Mouse (Mus musculus): ENCODE results near the gene Olfr411. TPM values are rescaled to one million over a fixed set of nuclear protein-coding genes. Genes with fewer than 3 reads are reported as not detected.

Gene Olfr411
- polyA plus RNA-seq (2015; fragmentation: Nextera tagmentation; extraction: Ambion mirVana), result not detected in 2 replicates

- no peak within 1 kb of the TSS for H3K9ac ChIP-seq
- 82% methylated on average over 3 of the region's 3 CpGs for WGBS
Observed at GRCm38 (mm10) chr11:74352550-74352949, at the start of gene Olfr411. Olfr411 (minus strand) TSS chr11:74352650.

GRCm38 (mm10) chr11:74402126-74402525, 49.7 kb upstream of the Olfr411 start:
- 41% methylated on average over 2 of the region's 2 CpGs for WGBS
- H3K4me2 ChIP-seq, result no peak overlapping the region
- H3K9me3 ChIP-seq, result no peaks in the 10 kb centered on the region
- no peak overlapping the region for H3K9ac ChIP-seq
- no peak overlapping the region for H3K27ac ChIP-seq
- no peaks in the 10 kb centered on the region for H3K36me3 ChIP-seq
- no peak overlapping the region for H3K4me3 ChIP-seq
- no peaks in the 10 kb centered on the region for H3K27me3 ChIP-seq
- no peak for ATAC-seq (ENCODE audit: insufficient number of reproducible peaks, insufficient read depth, low FRiP score, low TSS enrichment, low read depth)
- no peaks in the 10 kb centered on the region for H3K4me1 ChIP-seq

More at GRCm38 (mm10) chr11:74352550-74352949, at the start of gene Olfr411:
- H3K4me2 ChIP-seq, result no peak within 1 kb of the TSS
- H3K4me3 ChIP-seq, result no peak within 1 kb of the TSS
- no peak within 1 kb of the TSS for H3K27ac ChIP-seq
- H3K9me3 ChIP-seq, result peaks cover 5% of the 10 kb centered on the region
- no peaks in the 10 kb centered on the region for H3K27me3 ChIP-seq
- no peak for ATAC-seq (ENCODE audit: insufficient number of reproducible peaks, insufficient read depth, low FRiP score, low TSS enrichment, low read depth)
- no peaks in the 10 kb centered on the region for H3K36me3 ChIP-seq
- H3K4me1 ChIP-seq, result no peaks in the 10 kb centered on the region

GRCm38 (mm10) chr11:74395583-74395982, 43.1 kb upstream of the Olfr411 start:
- Histone ChIP-seq H3K9me3 (no peaks in the 10 kb centered on the region), H3K9ac (no peak overlapping the region), H3K4me2 (no peak overlapping the region), H3K27ac (no peak overlapping the region), H3K27me3 (no peaks in the 10 kb centered on the region), H3K4me3 (no peak overlapping the region), H3K4me1 (no peaks in the 10 kb centered on the region), H3K36me3 (no peaks in the 10 kb centered on the region)
- no peak for ATAC-seq (ENCODE audit: insufficient number of reproducible peaks, insufficient read depth, low FRiP score, low TSS enrichment, low read depth)
- WGBS, result 87% methylated on average over 18 of the region's 18 CpGs

- ATAC-seq (ENCODE audit: insufficient number of reproducible peaks, insufficient read depth, low FRiP score, low TSS enrichment, low read depth), result no peak
- Histone ChIP-seq H3K9ac (no peak overlapping the region), H3K27ac (no peak overlapping the region), H3K4me3 (no peak overlapping the region), H3K27me3 (no peaks in the 10 kb centered on the region), H3K4me1 (no peaks in the 10 kb centered on the region), H3K9me3 (no peaks in the 10 kb centered on the region), H3K4me2 (no peak overlapping the region), H3K36me3 (no peaks in the 10 kb centered on the region)
- WGBS, result 65% methylated on average over 5 of the region's 5 CpGs
Observed at GRCm38 (mm10) chr11:74393489-74393888, 41.0 kb upstream of the Olfr411 start.

- no peak overlapping the region for H3K9ac ChIP-seq
- H3K36me3 ChIP-seq, result no peaks in the 10 kb centered on the region
- H3K4me3 ChIP-seq, result no peak overlapping the region
- H3K4me2 ChIP-seq, result no peak overlapping the region
- H3K4me1 ChIP-seq, result no peaks in the 10 kb centered on the region
- H3K9me3 ChIP-seq, result no peaks in the 10 kb centered on the region
- WGBS, result 77% methylated on average over 6 of the region's 6 CpGs
- ATAC-seq (ENCODE audit: insufficient number of reproducible peaks, insufficient read depth, low FRiP score, low TSS enrichment, low read depth), result no peak
- no peak overlapping the region for H3K27ac ChIP-seq
- no peaks in the 10 kb centered on the region for H3K27me3 ChIP-seq
Observed at GRCm38 (mm10) chr11:74392903-74393302, 40.5 kb upstream of the Olfr411 start.

GRCm38 (mm10) chr11:74391899-74392298, 39.4 kb upstream of the Olfr411 start:
- 80% methylated on average over 11 of the region's 11 CpGs for WGBS
- Histone ChIP-seq H3K9ac (no peak overlapping the region), H3K4me1 (no peaks in the 10 kb centered on the region), H3K4me2 (no peak overlapping the region), H3K4me3 (no peak overlapping the region), H3K27me3 (no peaks in the 10 kb centered on the region), H3K9me3 (no peaks in the 10 kb centered on the region), H3K36me3 (no peaks in the 10 kb centered on the region), H3K27ac (no peak overlapping the region)
- no peak for ATAC-seq (ENCODE audit: insufficient number of reproducible peaks, insufficient read depth, low FRiP score, low TSS enrichment, low read depth)

GRCm38 (mm10) chr11:74387203-74387602, 34.8 kb upstream of the Olfr411 start:
- Histone ChIP-seq H3K4me1 (peaks cover 12% of the 10 kb centered on the region), H3K4me3 (no peak overlapping the region), H3K27me3 (no peaks in the 10 kb centered on the region), H3K9ac (no peak overlapping the region), H3K4me2 (no peak overlapping the region), H3K27ac (no peak overlapping the region), H3K36me3 (no peaks in the 10 kb centered on the region), H3K9me3 (no peaks in the 10 kb centered on the region)
- ATAC-seq (ENCODE audit: insufficient number of reproducible peaks, insufficient read depth, low FRiP score, low TSS enrichment, low read depth), result no peak
- WGBS, result 67% methylated on average over 5 of the region's 5 CpGs

GRCm38 (mm10) chr11:74385674-74386073, 33.2 kb upstream of the Olfr411 start:
- 49% methylated on average over 9 of the region's 9 CpGs for WGBS

GRCm38 (mm10) chr11:74379166-74379873, 26.9 kb upstream of the Olfr411 start:
- 73% methylated on average over 4 of the region's 4 CpGs for whole genome bisulfite sequencing
- H3K9me3 ChIP-seq, result no peaks in the 10 kb centered on the region

More at GRCm38 (mm10) chr11:74385674-74386073, 33.2 kb upstream of the Olfr411 start:
- Histone ChIP-seq H3K27ac (no peak overlapping the region), H3K4me2 (no peak overlapping the region), H3K36me3 (no peaks in the 10 kb centered on the region), H3K27me3 (no peaks in the 10 kb centered on the region), H3K4me3 (no peak overlapping the region), H3K9ac (no peak overlapping the region), H3K9me3 (no peaks in the 10 kb centered on the region), H3K4me1 (peaks cover 12% of the 10 kb centered on the region)
- ATAC-seq (ENCODE audit: insufficient number of reproducible peaks, insufficient read depth, low FRiP score, low TSS enrichment, low read depth), result no peak

GRCm38 (mm10) chr11:74376847-74377246, 24.4 kb upstream of the Olfr411 start:
- Histone ChIP-seq H3K4me3 (no peak overlapping the region), H3K27ac (no peak overlapping the region), H3K9me3 (no peaks in the 10 kb centered on the region), H3K4me2 (no peak overlapping the region), H3K9ac (no peak overlapping the region), H3K36me3 (no peaks in the 10 kb centered on the region), H3K27me3 (peaks cover 6% of the 10 kb centered on the region), H3K4me1 (peaks cover 4% of the 10 kb centered on the region; the same call in 1 of the 2 replicates)
- WGBS, result 40% methylated on average over 3 of the region's 3 CpGs
- ATAC-seq (ENCODE audit: insufficient number of reproducible peaks, insufficient read depth, low FRiP score, low TSS enrichment, low read depth), result no peak

More at GRCm38 (mm10) chr11:74379166-74379873, 26.9 kb upstream of the Olfr411 start:
- no peaks in the 10 kb centered on the region for H3K36me3 ChIP-seq
- H3K4me2 ChIP-seq, result no peak overlapping the region
- no peak overlapping the region for H3K9ac ChIP-seq
- H3K27ac ChIP-seq, result no peak overlapping the region
- ATAC-seq (ENCODE audit: insufficient number of reproducible peaks, insufficient read depth, low FRiP score, low TSS enrichment, low read depth), result no peak
- H3K27me3 ChIP-seq, result peaks cover 6% of the 10 kb centered on the region
- no peak overlapping the region for H3K4me3 ChIP-seq
- peaks cover 4% of the 10 kb centered on the region; the same call in 1 of the 2 replicates for H3K4me1 ChIP-seq

- Histone ChIP-seq H3K36me3 (no peaks in the 10 kb centered on the region), H3K27ac (no peak overlapping the region), H3K4me2 (peak overlapping the region; percentile 33; the same call in 1 of the 2 replicates), H3K27me3 (peaks cover 17% of the 10 kb centered on the region), H3K9ac (no peak overlapping the region), H3K9me3 (no peaks in the 10 kb centered on the region), H3K4me1 (no peaks in the 10 kb centered on the region), H3K4me3 (no peak overlapping the region)
- WGBS, result 11% methylated on average over 22 of the region's 22 CpGs
- ATAC-seq (ENCODE audit: insufficient number of reproducible peaks, insufficient read depth, low FRiP score, low TSS enrichment, low read depth), result no peak
Observed at GRCm38 (mm10) chr11:74371393-74372100, 19.1 kb upstream of the Olfr411 start.

- Histone ChIP-seq H3K4me1 (no peaks in the 10 kb centered on the region), H3K9me3 (peaks cover 8% of the 10 kb centered on the region; the same call in 1 of the 2 replicates), H3K4me3 (no peak within 1 kb of the TSS), H3K27me3 (0 out of 2 replicates have a peak, but pooled peaks cover 2% of the 10 kb centered on the region), H3K9ac (no peak within 1 kb of the TSS), H3K4me2 (no peak within 1 kb of the TSS), H3K27ac (no peak within 1 kb of the TSS), H3K36me3 (no peaks in the 10 kb centered on the region)
- ATAC-seq (ENCODE audit: insufficient number of reproducible peaks, insufficient read depth, low FRiP score, low TSS enrichment, low read depth), result no peak
- 66% methylated on average over 1 of the region's 1 CpGs for WGBS
Observed at GRCm38 (mm10) chr11:74361769-74362168, 9.3 kb upstream of the Olfr411 start, which contains the start of gene Olfr412. Olfr412 (plus strand) TSS chr11:74362069.
